Mouse (Mus musculus): ENCODE results near the gene Cox20. TPM values are rescaled to one million over a fixed set of nuclear protein-coding genes. Genes with fewer than 3 reads are reported as not detected.

Cox20 gene
- total and polyA plus RNA-seq, 2 experiments from 2014 or later: 30.1 to 102 TPM

DNA sequence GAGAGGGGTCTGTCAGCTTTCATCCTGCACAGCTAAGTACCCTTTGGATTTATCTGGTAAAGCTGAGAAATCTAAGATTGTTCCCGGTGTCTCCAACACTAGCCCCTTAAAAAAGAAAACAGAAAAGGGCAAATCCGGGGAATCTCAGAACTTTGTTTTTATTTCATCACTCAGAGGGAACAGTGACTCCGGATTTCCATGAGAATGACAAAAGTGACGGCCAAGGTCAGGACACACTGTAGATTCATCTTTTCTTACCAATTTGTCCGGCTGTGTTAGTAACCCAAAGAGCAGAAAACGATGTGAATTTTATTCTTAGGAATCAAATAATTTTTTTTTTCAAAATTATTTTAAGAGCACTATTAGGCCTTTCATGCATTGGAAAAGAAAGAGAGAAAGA, 49.2 kb downstream of the Cox20 start:
- no peak overlapping the region for H3K9ac ChIP-seq (replicated peaks; ENCODE audit: low read length)
- H3K36me3 ChIP-seq (ENCODE audit: insufficient read depth, low read length): no peaks in the 10 kb centered on the region
- peaks cover 3% of the 10 kb centered on the region; the same call in 1 of the 2 replicates for H3K4me1 ChIP-seq (ENCODE audit: insufficient read depth, low read length)
- 78% methylated on average over 6 of the region's 6 CpGs for WGBS
- H3K27ac ChIP-seq: no peak overlapping the region
- DNase-seq (ENCODE audit: low spot score) (no peak), ATAC-seq (no peak)
- no peak overlapping the region for H3K4me3 ChIP-seq (ENCODE audit: low read length)
- H3K9me3 ChIP-seq (ENCODE audit: low read length): no peaks in the 10 kb centered on the region
- H3K27me3 ChIP-seq (ENCODE audit: insufficient read depth, low read length): no peaks in the 10 kb centered on the region
- TF ChIP-seq CTCF (IDR thresholded peaks at IDR 0.05; ENCODE audit: low read depth): no peak
- H3K4me2 ChIP-seq (ENCODE audit: low read depth, low read length): peak overlapping the region; percentile 74; the same call in 1 of the 2 replicates

DNA sequence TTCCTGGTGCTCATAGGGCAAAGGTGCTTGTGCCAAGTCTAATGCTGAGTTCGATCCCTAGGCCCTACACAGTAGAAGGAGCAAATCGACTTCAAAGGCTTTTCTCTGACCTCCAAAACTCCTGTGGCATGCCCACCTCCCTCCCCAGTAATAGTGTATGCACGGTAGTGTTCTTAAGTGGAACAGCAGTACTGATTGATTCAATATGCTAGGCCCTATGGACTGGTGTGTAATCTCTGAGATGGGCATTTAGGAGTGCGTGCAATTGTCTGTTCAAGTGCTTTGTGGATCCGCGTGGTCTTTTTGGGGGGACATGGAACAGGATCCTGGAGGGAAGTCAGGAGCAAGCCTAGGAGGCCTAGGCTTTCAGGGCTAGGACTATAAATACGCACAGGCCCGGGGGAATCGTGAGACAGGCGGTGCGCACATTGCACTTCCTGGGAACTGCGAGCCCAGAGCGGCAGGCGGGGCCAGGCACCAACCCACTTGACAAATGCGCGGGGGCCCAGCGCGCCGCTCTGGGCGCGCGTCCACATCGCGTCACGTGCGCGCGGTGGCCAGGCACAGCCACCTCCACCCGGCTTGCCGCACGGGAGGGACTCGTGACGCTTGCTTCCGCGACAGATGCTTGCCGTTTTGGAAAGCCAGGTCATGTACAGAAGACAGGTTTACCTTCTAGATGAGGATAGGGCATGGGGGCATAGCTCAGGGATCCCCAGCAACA, 49.8 kb downstream of the Cox20 start:
- Histone ChIP-seq H3K27ac (peak overlapping the region; percentile 84), H3K9me3 (ENCODE audit: low read length) (no peaks in the 10 kb centered on the region), H3K4me3 (ENCODE audit: low read length) (peak overlapping the region; percentile 40), H3K9ac (replicated peaks; ENCODE audit: low read length) (peak overlapping the region; percentile 51), H3K36me3 (ENCODE audit: insufficient read depth, low read length) (no peaks in the 10 kb centered on the region), H3K4me1 (ENCODE audit: insufficient read depth, low read length) (peaks cover 3% of the 10 kb centered on the region; the same call in 1 of the 2 replicates), H3K27me3 (ENCODE audit: insufficient read depth, low read length) (no peaks in the 10 kb centered on the region), H3K4me2 (ENCODE audit: low read depth, low read length) (peak overlapping the region; percentile 74)
- TF ChIP-seq CTCF (IDR thresholded peaks at IDR 0.05; ENCODE audit: low read depth): no peak
- ATAC-seq: peak; percentile 98
- DNase-seq (ENCODE audit: low spot score): peak; percentile 95
- 2% methylated on average over 36 of the region's 36 CpGs for WGBS

DNA sequence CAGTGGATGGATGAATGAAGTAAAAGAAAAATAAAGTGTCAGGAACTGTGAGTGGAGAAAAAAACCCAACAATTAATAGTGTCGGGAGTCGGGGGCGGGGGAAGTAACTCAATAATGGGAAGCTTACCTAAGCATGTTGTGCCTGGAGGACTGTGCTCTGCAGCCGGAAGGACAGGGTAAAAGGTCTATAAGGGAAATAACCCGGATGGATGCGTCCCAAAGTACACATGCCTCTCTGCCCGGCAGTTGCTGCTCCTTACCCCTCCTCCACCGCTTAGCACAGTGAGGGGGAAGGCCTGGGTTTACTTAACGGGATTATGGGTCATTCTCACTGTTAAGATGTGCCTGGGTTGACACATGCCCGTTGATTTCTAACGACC, 50.3 kb downstream of the Cox20 start:
- DNase-seq (ENCODE audit: low spot score): peak; percentile 59
- no peaks in the 10 kb centered on the region for H3K27me3 ChIP-seq (ENCODE audit: insufficient read depth, low read length)
- H3K4me1 ChIP-seq (ENCODE audit: insufficient read depth, low read length): peaks cover 3% of the 10 kb centered on the region; the same call in 1 of the 2 replicates
- no peak for TF ChIP-seq CTCF (IDR thresholded peaks at IDR 0.05; ENCODE audit: low read depth)
- H3K4me3 ChIP-seq (ENCODE audit: low read length): peak overlapping the region; percentile 40
- peak overlapping the region; percentile 74 for H3K4me2 ChIP-seq (ENCODE audit: low read depth, low read length)
- WGBS: 2% methylated on average over 11 of the region's 11 CpGs
- peak overlapping the region; percentile 51 for H3K9ac ChIP-seq (replicated peaks; ENCODE audit: low read length)
- peak; percentile 80 for ATAC-seq
- H3K27ac ChIP-seq: peak overlapping the region; percentile 84
- no peaks in the 10 kb centered on the region for H3K36me3 ChIP-seq (ENCODE audit: insufficient read depth, low read length)
- H3K9me3 ChIP-seq (ENCODE audit: low read length): no peaks in the 10 kb centered on the region

Small RNA genes lying within 50 kb of the gene (microRNA-seq; reads per million reads assigned to microRNA genes)
- 0 reads per million in 2 experiments for gene Gm27458

Other genes starting within 250 kb of the Cox20 start
- 22.1 and 29.5 TPM in 2 replicates for gene Desi2, start 131.7 kb upstream of the Cox20 start, total RNA-seq (2014; rRNA removed)
- gene Desi2, start 131.7 kb upstream of the Cox20 start, polyA plus RNA-seq (2015; fragmentation: Nextera tagmentation; extraction: Ambion mirVana): 25.8 and 30.0 TPM in 2 replicates
- gene Hnrnpu, start 18.7 kb downstream of the Cox20 start, total RNA-seq (2014; rRNA removed): 113 and 133 TPM in 2 replicates
- 185 and 192 TPM in 2 replicates for gene Hnrnpu, start 18.7 kb downstream of the Cox20 start, polyA plus RNA-seq (2015; fragmentation: Nextera tagmentation; extraction: Ambion mirVana)
- 2.5 and 2.9 TPM in 2 replicates for gene Efcab2, start 87.0 kb downstream of the Cox20 start, total RNA-seq (2014; rRNA removed)
- gene Efcab2, start 87.0 kb downstream of the Cox20 start, polyA plus RNA-seq (2015; fragmentation: Nextera tagmentation; extraction: Ambion mirVana): 12.7 and 14.0 TPM in 2 replicates
- gene Kif26b, start 210.0 kb downstream of the Cox20 start, total RNA-seq (2014; rRNA removed): 59.7 and 60.5 TPM in 2 replicates
- gene Kif26b, start 210.0 kb downstream of the Cox20 start, polyA plus RNA-seq (2015; fragmentation: Nextera tagmentation; extraction: Ambion mirVana): 5.2 and 5.8 TPM in 2 replicates